Mouse (Mus musculus): ENCODE data around the gene Gpr157.

Gpr157 gene

GRCm38 (mm10) chr4:150072416-150073101 lies 14.6 kb upstream of the Gpr157 start:
- no peak for DNase-seq (ENCODE audit: low spot score)

DNA sequence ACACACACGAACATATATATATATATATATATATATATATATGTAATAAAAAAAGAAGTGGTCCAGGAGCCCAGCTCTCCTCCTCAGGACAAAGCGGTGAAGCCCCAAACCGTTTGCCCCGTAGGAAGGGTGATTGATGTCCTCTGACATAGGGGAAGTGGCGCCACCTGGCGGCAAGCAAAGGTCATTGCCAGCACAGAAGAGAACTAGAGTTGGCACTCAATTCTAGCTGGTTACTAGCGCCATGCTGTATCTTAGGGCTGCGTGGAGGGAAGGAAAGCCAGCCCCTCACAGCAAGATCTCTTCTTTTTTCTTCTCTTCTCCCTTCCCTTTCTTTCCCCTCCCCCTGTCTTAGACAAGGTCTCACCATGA lies 14.1 kb upstream of the Gpr157 start:
- peak; percentile 52 for DNase-seq (ENCODE audit: low spot score)

- DNase-seq (ENCODE audit: low spot score), result no peak
Observed at GRCm38 (mm10) chr4:150075350-150075749, 11.8 kb upstream of the Gpr157 start.

GRCm38 (mm10) chr4:150076147-150076546 lies 11.0 kb upstream of the Gpr157 start:
- no peak for DNase-seq (ENCODE audit: low spot score)

GRCm38 (mm10) chr4:150078646-150079045 lies 8.5 kb upstream of the Gpr157 start:
- DNase-seq (ENCODE audit: low spot score), result no peak

DNA sequence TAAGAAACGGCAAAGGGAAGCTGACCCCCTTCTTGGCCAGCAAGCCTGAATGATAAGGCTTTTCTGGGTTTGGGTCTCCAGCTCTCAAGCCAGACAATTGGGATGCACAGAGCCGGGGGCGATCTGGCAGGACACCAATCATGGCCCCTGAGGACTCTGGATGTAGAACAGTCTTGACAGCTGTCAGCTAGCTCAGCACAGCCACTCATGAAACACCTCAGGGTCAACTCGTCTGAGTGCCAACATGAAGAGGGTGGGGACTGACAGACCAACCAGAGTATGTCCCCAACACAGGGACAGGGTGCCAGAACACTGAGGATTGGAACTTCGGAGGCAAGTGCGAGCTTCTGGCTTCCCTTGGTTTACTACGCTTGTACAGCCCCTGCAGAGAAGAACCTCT lies 7.9 kb upstream of the Gpr157 start:
- no peak for DNase-seq (ENCODE audit: low spot score)

- DNase-seq (ENCODE audit: low spot score), result no peak
Observed at GRCm38 (mm10) chr4:150080330-150080967, 6.7 kb upstream of the Gpr157 start.

- DNase-seq (ENCODE audit: low spot score), result no peak
Observed at GRCm38 (mm10) chr4:150085366-150085765, 1.8 kb upstream of the Gpr157 start.

- no peak for DNase-seq (ENCODE audit: low spot score)
Observed at GRCm38 (mm10) chr4:150086841-150087160, 364 bp upstream of the Gpr157 start.

- DNase-seq (ENCODE audit: low spot score), result no peak
Observed at GRCm38 (mm10) chr4:150087890-150088530, 845 bp downstream of the Gpr157 start.

DNA sequence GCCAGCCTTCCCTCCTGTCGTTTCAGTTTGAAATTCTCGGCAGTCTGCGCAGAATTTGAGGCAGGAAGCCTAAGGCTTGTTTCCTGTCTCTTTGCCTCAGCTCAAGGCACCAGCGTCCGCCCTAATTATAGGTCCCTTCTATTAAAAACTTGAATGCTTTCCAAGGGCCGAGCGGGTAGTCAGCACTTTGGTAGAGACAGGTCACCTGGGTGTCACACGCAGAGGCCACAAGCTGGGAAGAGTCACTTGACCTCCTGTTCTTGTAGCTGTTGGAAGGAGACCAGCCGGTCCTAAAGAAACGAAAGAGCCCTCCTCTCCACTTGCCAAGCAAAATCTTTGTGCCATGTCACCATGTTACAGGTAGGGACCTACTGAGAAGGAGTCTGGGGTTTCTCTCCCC lies 2.0 kb downstream of the Gpr157 start:
- DNase-seq (ENCODE audit: low spot score), result no peak

- peak; percentile 40 for DNase-seq (ENCODE audit: low spot score)
Observed at GRCm38 (mm10) chr4:150091887-150092582, 4.9 kb downstream of the Gpr157 start.

GRCm38 (mm10) chr4:150092583-150092902 lies 5.4 kb downstream of the Gpr157 start:
- DNase-seq (ENCODE audit: low spot score), result no peak

DNA sequence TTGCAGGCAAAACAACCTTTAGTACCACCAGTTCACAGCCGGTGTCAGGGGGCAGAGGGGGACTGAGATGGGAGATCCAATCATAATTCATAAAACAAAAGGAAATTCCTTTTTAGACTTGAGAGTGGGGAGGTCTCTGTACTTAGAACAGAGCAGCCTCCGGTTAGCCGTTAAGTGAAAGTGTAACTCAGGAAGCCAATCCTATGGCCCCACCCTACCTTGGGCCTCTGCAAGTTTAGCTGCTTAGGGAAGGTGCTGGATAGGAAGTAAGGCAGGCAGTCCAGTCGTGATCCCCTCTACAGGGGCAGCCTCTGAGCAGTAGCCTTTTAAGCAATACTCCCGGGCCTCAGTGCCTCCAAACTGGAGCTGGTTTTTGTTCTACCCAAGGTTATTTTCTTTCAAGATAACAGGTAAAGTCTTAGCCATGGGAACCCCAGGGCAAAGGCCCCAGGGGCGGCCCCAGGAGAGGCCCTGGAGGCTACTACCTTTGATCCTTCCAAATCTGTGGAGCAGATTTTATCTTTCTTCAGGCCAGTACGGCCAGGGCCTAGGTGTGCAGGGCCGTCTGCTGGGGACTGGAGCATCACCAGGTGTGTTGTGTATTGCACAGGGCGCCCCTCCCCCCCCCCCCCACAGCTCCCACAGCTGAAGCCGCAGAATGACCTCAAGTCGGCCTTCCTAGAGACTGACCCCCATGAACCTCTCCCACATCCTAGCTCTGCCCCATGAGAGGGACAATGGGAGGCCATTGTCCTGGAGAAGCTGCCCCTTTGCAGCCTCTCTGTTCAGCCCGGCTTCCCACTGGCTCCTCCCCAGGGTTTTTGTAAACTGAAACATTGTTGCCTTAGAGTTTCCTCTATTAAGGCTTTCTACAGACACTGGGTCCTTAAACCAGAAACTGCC lies 6.6 kb downstream of the Gpr157 start:
- DNase-seq (ENCODE audit: low spot score), result no peak

GRCm38 (mm10) chr4:150094463-150094789 lies 7.3 kb downstream of the Gpr157 start:
- no peak for DNase-seq (ENCODE audit: low spot score)

DNA sequence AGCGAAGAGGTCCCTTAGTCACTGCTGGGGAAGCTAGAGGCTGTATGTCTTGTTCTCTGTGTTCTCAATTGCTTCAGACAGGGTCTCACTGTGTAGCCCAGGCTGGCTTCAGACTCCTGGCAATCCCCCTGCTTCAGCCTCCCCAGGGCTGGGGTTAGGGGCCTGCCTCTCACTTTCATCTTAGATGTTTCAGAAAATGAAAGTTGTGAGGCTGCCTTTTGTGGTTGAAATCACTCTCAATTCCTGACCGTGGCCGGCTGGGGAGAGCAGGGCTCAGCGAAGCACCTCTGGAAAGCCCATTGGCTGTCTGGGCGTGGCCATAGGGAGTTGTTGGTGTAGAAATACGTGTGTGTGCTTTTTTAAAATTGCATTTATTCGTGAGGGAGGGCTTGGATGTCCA lies 9.1 kb downstream of the Gpr157 start:
- DNase-seq (ENCODE audit: low spot score), result no peak

GRCm38 (mm10) chr4:150097847-150098246 lies 10.7 kb downstream of the Gpr157 start:
- no peak for DNase-seq (ENCODE audit: low spot score)

- DNase-seq (ENCODE audit: low spot score), result peak; percentile 72
Observed at GRCm38 (mm10) chr4:150098880-150099279, 11.7 kb downstream of the Gpr157 start.

GRCm38 (mm10) chr4:150102822-150103221 lies 15.7 kb downstream of the Gpr157 start:
- no peak for DNase-seq (ENCODE audit: low spot score)

DNA sequence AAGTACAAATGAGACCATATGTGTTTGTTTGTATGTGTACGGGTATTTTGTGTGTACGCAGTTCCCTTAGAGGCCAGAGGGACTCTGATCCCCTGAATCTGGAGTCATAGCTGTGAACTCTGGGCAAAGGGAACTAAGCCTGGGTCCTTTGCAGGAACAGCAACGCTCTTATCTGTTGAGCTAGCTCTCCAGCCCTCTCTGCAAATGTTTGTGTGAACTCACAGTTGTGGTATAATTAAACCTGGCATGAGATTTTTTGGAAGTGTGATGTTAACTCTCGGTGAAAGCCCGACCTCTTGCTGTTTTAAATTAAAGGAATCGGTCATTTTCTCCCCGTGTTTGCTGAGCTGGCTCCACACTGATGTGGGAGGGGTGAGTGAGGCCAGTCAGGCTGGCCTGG lies 18.5 kb downstream of the Gpr157 start:
- DNase-seq (ENCODE audit: low spot score), result no peak

- no peak for DNase-seq (ENCODE audit: low spot score)
Observed at GRCm38 (mm10) chr4:150106637-150107036, 19.5 kb downstream of the Gpr157 start.

- DNase-seq (ENCODE audit: low spot score), result no peak
Observed at GRCm38 (mm10) chr4:150109636-150110035, 22.5 kb downstream of the Gpr157 start.

Measured in urinary bladder, postnatal 25 days (tissue).